Mouse (Mus musculus): ENCODE measurements around the gene Dcaf4.

Gene Dcaf4

GRCm38 (mm10) chr12:83496336-83496735, 23.9 kb upstream of the Dcaf4 start:
- no peak for DNase-seq

- DNase-seq, result no peak
Measured at GRCm38 (mm10) chr12:83496736-83497135, 23.5 kb upstream of the Dcaf4 start.

- no peak for DNase-seq
Measured at GRCm38 (mm10) chr12:83497959-83498358, 22.3 kb upstream of the Dcaf4 start.

GRCm38 (mm10) chr12:83499256-83499655, 21.0 kb upstream of the Dcaf4 start:
- DNase-seq, result no peak

- peak; percentile 23 to 62 for DNase-seq
Measured at GRCm38 (mm10) chr12:83502190-83502589, 18.1 kb upstream of the Dcaf4 start.

GRCm38 (mm10) chr12:83506543-83506942, 13.7 kb upstream of the Dcaf4 start:
- DNase-seq, result no peak

GRCm38 (mm10) chr12:83510586-83510985, 9.7 kb upstream of the Dcaf4 start:
- DNase-seq, result no peak

- DNase-seq, result no peak
Measured at GRCm38 (mm10) chr12:83512783-83513182, 7.5 kb upstream of the Dcaf4 start.

- no peak for DNase-seq
Measured at GRCm38 (mm10) chr12:83513185-83513584, 7.1 kb upstream of the Dcaf4 start.

GRCm38 (mm10) chr12:83514216-83514615, 6.0 kb upstream of the Dcaf4 start:
- DNase-seq, result no peak

- DNase-seq, result no peak
Measured at GRCm38 (mm10) chr12:83517580-83517979, 2.7 kb upstream of the Dcaf4 start.

- DNase-seq, result no peak
Measured at GRCm38 (mm10) chr12:83521083-83521482, 817 bp downstream of the Dcaf4 start.

GRCm38 (mm10) chr12:83523056-83523455, 2.8 kb downstream of the Dcaf4 start:
- DNase-seq, result no peak

- DNase-seq, result no peak
Measured at GRCm38 (mm10) chr12:83523892-83524291, 3.6 kb downstream of the Dcaf4 start.

- DNase-seq, result no peak
Measured at GRCm38 (mm10) chr12:83524329-83524728, 4.1 kb downstream of the Dcaf4 start.

- no peak for DNase-seq
Measured at GRCm38 (mm10) chr12:83525822-83526544, 5.7 kb downstream of the Dcaf4 start.

GRCm38 (mm10) chr12:83527816-83528215, 7.5 kb downstream of the Dcaf4 start:
- no peak for DNase-seq

- no peak for DNase-seq
Measured at GRCm38 (mm10) chr12:83528665-83529064, 8.4 kb downstream of the Dcaf4 start.

GRCm38 (mm10) chr12:83531992-83532391, 11.7 kb downstream of the Dcaf4 start:
- no peak for DNase-seq

- DNase-seq, result no peak
Measured at GRCm38 (mm10) chr12:83532966-83533365, 12.7 kb downstream of the Dcaf4 start.

GRCm38 (mm10) chr12:83534190-83534589, 13.9 kb downstream of the Dcaf4 start:
- DNase-seq, result no peak

- no peak for DNase-seq
Measured at GRCm38 (mm10) chr12:83535428-83535827, 15.2 kb downstream of the Dcaf4 start.

GRCm38 (mm10) chr12:83536039-83536438, 15.8 kb downstream of the Dcaf4 start:
- DNase-seq, result no peak

GRCm38 (mm10) chr12:83543997-83544396, 23.7 kb downstream of the Dcaf4 start:
- peak in 1 of 2 experiments; percentile 20 for DNase-seq

- DNase-seq, result no peak
Measured at GRCm38 (mm10) chr12:83544791-83545190, 24.5 kb downstream of the Dcaf4 start.

Measured in lung, adult 18-20 months (tissue).